Mouse (Mus musculus) erythroblast, embryonic 14.5 days (primary cell): ENCODE results near the gene Hddc2.

ENCODE experiments used
- GATA1 ChIP-seq: IDR thresholded peaks from 2 replicates; pipeline ENCODE4 v1.6.1; 2012; ENCODE audit warnings: low read length, inconsistent platforms, mixed read lengths
- TAL1 ChIP-seq: IDR thresholded peaks from 3 replicates; pipeline ENCODE4 v1.6.1; 2012; ENCODE audit warnings: low read length, inconsistent platforms, mixed read lengths

DNA sequence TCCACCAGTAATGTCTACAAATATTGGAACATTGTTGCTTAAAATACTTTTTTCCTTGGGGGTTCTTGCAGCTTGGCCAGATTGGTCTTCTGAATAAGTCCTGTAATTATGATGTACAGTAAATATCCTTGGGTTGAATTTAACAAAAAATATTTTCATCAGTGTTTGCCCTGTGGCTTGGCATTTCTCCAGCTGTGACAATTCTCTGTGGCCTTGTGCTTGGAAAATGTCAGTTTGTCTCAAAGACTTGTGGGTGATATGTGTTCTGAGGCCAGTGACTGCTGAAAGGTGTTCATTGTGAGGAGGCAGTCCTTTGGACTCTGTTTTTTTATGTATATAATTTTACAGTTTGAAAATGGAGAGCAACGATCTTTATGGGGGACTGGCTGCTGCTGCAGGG is 16.3 kb downstream of the Hddc2 start:
- TF ChIP-seq GATA1 = no peak
- no peak for TF ChIP-seq TAL1
